Mouse (Mus musculus) cortical plate, adult 2 months (tissue): Measurements from ENCODE around the gene Scn11a. TPM values are rescaled to one million over a fixed set of nuclear protein-coding genes. Genes with fewer than 3 reads are reported as not detected.

Experiments
- H3K27ac ChIP-seq: fragments of 200-500 bp; 2 replicates; pipeline ENCODE4 v1.5.1; 2012; ENCODE audit warnings: low read length, control low read depth, inconsistent platforms; ENCODE audit not compliant: insufficient read depth
- H3K4me1 ChIP-seq: fragments of 200-500 bp; 2 replicates; pipeline ENCODE4 v1.6.1; 2011; ENCODE audit warnings: low read length; ENCODE audit not compliant: control insufficient read depth, insufficient read depth
- H3K4me3 ChIP-seq: fragments of 200-500 bp; 2 replicates; pipeline ENCODE4 v1.5.1; 2011; ENCODE audit warnings: mild to moderate bottlenecking, low read length, control low read depth; ENCODE audit not compliant: insufficient read depth
- CTCF ChIP-seq: fragments of 200-500 bp; IDR thresholded peaks from 2 replicates; pipeline ENCODE4 v1.5.1; 2011; ENCODE audit warnings: mild to moderate bottlenecking, control low read depth, low read length; ENCODE audit not compliant: insufficient read depth; ENCODE audit errors: extremely low read depth
- POLR2A ChIP-seq: fragments of 200-500 bp; IDR thresholded peaks from 2 replicates; pipeline ENCODE4 v1.6.1; 2011; ENCODE audit warnings: mild to moderate bottlenecking, low read length, control low read depth; ENCODE audit not compliant: insufficient read depth; ENCODE audit errors: extremely low read depth
- polyA plus RNA-seq: library from polyadenylated mRNA; depleted of rRNA; stranded (reverse); fragments of >200 nt; gene quantifications from 2 replicates; pipeline ENCODE4 v1.2.3, GENCODE M21; 2012

Scn11a gene
- polyA plus RNA-seq, 1 experiment: not detected

GRCm38 (mm10) chr9:119803169-119803827, 22.0 kb downstream of the Scn11a start:
- no peak for TF ChIP-seq CTCF
- TF ChIP-seq POLR2A: no peak
- Histone ChIP-seq H3K4me3 (no peak overlapping the region), H3K27ac (no peak overlapping the region), H3K4me1 (no peaks in the 10 kb centered on the region)

DNA sequence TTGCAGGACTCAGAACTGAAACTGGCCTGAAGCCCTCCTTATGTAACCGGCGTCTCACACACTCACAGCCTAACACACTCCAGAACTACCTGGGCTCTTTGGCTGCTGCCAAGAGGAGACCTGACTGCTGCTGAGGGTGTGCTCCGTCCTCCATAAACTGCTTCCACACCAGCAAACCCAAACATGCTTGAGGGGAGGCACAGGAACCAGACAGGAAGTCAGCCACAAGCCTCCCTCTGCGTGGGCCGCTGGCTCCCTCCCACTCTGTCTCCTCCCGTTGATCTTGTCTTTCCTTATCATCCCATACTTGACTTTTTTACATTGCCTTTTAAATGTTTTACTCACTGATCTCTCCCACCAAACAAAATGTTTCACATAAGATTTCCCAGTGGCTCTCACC, 23.8 kb downstream of the Scn11a start:
- TF ChIP-seq POLR2A: no peak
- no peak for TF ChIP-seq CTCF
- Histone ChIP-seq H3K4me3 (no peak overlapping the region), H3K4me1 (no peaks in the 10 kb centered on the region), H3K27ac (no peak overlapping the region)

GRCm38 (mm10) chr9:119796791-119797190, 28.5 kb downstream of the Scn11a start:
- Histone ChIP-seq H3K4me1 (no peaks in the 10 kb centered on the region), H3K27ac (no peak overlapping the region), H3K4me3 (no peak overlapping the region)
- TF ChIP-seq POLR2A (no peak), CTCF (no peak)

- no peak overlapping the region for H3K4me3 ChIP-seq
Observed at GRCm38 (mm10) chr9:119795254-119795912, 29.9 kb downstream of the Scn11a start.

GRCm38 (mm10) chr9:119794470-119794869, 30.8 kb downstream of the Scn11a start:
- Histone ChIP-seq H3K4me1 (no peaks in the 10 kb centered on the region), H3K4me3 (no peak overlapping the region), H3K27ac (no peak overlapping the region)
- TF ChIP-seq CTCF (no peak), POLR2A (no peak)

More at GRCm38 (mm10) chr9:119795254-119795912, 29.9 kb downstream of the Scn11a start:
- TF ChIP-seq POLR2A (no peak), CTCF (no peak)
- H3K4me1 ChIP-seq: no peaks in the 10 kb centered on the region
- H3K27ac ChIP-seq: no peak overlapping the region

DNA sequence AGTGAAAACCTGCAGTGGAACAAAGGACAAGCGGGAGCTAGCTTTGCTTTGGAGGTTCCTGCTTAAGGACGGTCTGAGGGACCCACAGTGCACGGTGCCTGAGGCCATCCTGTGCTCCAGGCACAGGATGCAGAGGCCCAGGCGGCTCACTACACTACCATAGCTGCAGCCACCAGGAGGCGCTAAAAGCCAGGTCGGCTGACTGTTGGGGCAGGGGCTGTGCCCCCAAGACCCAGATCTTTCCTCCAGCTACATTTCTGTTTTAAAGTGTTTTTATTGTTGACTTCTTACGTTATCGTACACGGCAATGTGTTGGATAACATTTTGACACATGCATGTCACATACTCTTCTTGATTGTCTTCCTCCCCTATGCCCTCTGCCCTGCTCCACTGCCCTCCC, 32.8 kb downstream of the Scn11a start:
- Histone ChIP-seq H3K27ac (no peak overlapping the region), H3K4me1 (no peaks in the 10 kb centered on the region), H3K4me3 (no peak overlapping the region)
- TF ChIP-seq CTCF (no peak), POLR2A (no peak)

GRCm38 (mm10) chr9:119780901-119781300, 44.4 kb downstream of the Scn11a start:
- no peaks in the 10 kb centered on the region for H3K4me1 ChIP-seq
- TF ChIP-seq CTCF (no peak), POLR2A (no peak)
- H3K4me3 ChIP-seq: no peak overlapping the region
- H3K27ac ChIP-seq: no peak overlapping the region

DNA sequence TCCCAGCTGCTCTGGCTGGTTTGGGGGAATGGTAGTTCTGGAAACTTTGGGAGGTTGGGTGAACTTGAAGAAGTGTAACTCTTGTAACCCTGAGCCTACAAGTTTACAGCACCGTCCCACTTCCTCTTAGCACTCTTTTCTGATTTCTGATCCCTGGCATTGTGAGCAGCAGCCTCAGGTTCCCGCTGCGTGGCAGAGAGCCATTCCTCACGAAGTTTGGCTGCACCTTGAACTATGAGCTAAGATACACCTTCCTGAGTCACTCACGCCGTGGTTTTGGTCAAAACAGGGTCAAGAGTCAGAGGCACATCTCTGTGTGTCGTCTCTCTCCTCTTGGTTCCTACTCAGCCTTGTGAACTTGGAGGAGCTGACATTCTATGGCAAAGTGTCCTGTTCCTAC, 48.6 kb downstream of the Scn11a start:
- no peak overlapping the region for H3K27ac ChIP-seq
- no peak for TF ChIP-seq POLR2A
- no peak for TF ChIP-seq CTCF
- no peaks in the 10 kb centered on the region for H3K4me1 ChIP-seq
- H3K4me3 ChIP-seq: no peak overlapping the region

- TF ChIP-seq POLR2A: no peak
- peak; percentile 40 for TF ChIP-seq CTCF
Observed at GRCm38 (mm10) chr9:119768585-119768984, 56.7 kb downstream of the Scn11a start.

GRCm38 (mm10) chr9:119760226-119760625, 65.0 kb downstream of the Scn11a start:
- Histone ChIP-seq H3K27ac (no peak overlapping the region), H3K4me1 (no peaks in the 10 kb centered on the region), H3K4me3 (no peak overlapping the region)
- TF ChIP-seq POLR2A (no peak), CTCF (no peak)

More at GRCm38 (mm10) chr9:119768585-119768984, 56.7 kb downstream of the Scn11a start:
- Histone ChIP-seq H3K4me1 (no peaks in the 10 kb centered on the region), H3K27ac (no peak overlapping the region), H3K4me3 (no peak overlapping the region)
